Mouse (Mus musculus): ENCODE data around the gene Zscan10. TPM values are rescaled to one million over a fixed set of nuclear protein-coding genes. Genes with fewer than 3 reads are reported as not detected.

The Zscan10 gene
- polyA plus RNA-seq, 1 experiment from 2014 or later: not detected

GRCm38 (mm10) chr17:23599605-23600063 is 1.0 kb upstream of the Zscan10 start:
- H3K27me3 ChIP-seq (replicated peaks; ENCODE audit: control insufficient read depth, insufficient read depth, low read length): 0 out of 2 replicates have a peak, but pooled peaks cover 2% of the 10 kb centered on the region
- no peaks in the 10 kb centered on the region for H3K36me3 ChIP-seq (ENCODE audit: control insufficient read depth, insufficient read depth, low read length)
- H3K9me3 ChIP-seq (replicated peaks; ENCODE audit: control insufficient read depth, low read length): no peaks in the 10 kb centered on the region
- WGBS: 46% methylated on average over 7 of the region's 7 CpGs
- peak overlapping the region; percentile 36 for H3K4me3 ChIP-seq (ENCODE audit: low read depth, low read length)
- H3K4me1 ChIP-seq (ENCODE audit: control insufficient read depth, insufficient read depth, low read length): peaks cover 6% of the 10 kb centered on the region; the same call in 1 of the 2 replicates
- peak overlapping the region; percentile 63 for H3K4me2 ChIP-seq (ENCODE audit: low read length)
- ATAC-seq (no peak; the same call in 1 of the 2 replicates), DNase-seq (ENCODE audit: low spot score) (no peak)
- H3K27ac ChIP-seq (ENCODE audit: low read depth, low read length): no peak overlapping the region
- H3K9ac ChIP-seq (ENCODE audit: low read length): peak overlapping the region; percentile 55

GRCm38 (mm10) chr17:23601836-23602585 is 1.4 kb downstream of the Zscan10 start:
- DNase-seq (ENCODE audit: low spot score): no peak
- no peaks in the 10 kb centered on the region for H3K36me3 ChIP-seq (ENCODE audit: control insufficient read depth, insufficient read depth, low read length)
- H3K4me2 ChIP-seq (ENCODE audit: low read length): no peak overlapping the region
- no peak overlapping the region for H3K9ac ChIP-seq (ENCODE audit: low read length)
- H3K4me1 ChIP-seq (ENCODE audit: control insufficient read depth, insufficient read depth, low read length): peaks cover 6% of the 10 kb centered on the region; the same call in 1 of the 2 replicates
- H3K27ac ChIP-seq (ENCODE audit: low read depth, low read length): no peak overlapping the region
- no peaks in the 10 kb centered on the region for H3K9me3 ChIP-seq (replicated peaks; ENCODE audit: control insufficient read depth, low read length)
- H3K4me3 ChIP-seq (ENCODE audit: low read depth, low read length): no peak overlapping the region
- ATAC-seq: no peak
- 51% methylated on average over 10 of the region's 10 CpGs for WGBS
- 0 out of 2 replicates have a peak, but pooled peaks cover 2% of the 10 kb centered on the region for H3K27me3 ChIP-seq (replicated peaks; ENCODE audit: control insufficient read depth, insufficient read depth, low read length)

DNA sequence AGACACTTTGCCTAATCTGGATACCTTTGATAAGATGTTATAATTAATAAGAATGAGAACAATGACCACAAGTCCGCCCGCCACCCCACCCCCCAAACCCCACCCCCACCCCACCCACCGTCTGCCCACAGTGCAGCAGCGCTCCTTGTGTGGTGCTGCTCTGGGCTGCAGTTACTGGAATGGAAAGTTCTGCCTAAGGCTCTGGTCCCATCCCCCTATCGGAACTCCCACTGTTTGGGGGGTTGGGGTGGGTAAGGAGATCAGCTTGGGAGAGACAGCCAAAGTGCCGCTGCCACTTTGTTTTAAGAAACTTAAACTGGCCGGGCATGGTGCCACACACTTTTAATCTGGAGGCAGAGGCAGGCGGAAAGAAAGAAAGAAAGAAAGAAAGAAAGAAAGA is 2.4 kb downstream of the Zscan10 start:
- ATAC-seq: no peak
- peak; percentile 22 for DNase-seq (ENCODE audit: low spot score)
- no peak overlapping the region for H3K4me3 ChIP-seq (ENCODE audit: low read depth, low read length)
- no peak overlapping the region for H3K4me2 ChIP-seq (ENCODE audit: low read length)
- H3K36me3 ChIP-seq (ENCODE audit: control insufficient read depth, insufficient read depth, low read length): no peaks in the 10 kb centered on the region
- no peak overlapping the region for H3K27ac ChIP-seq (ENCODE audit: low read depth, low read length)
- H3K27me3 ChIP-seq (replicated peaks; ENCODE audit: control insufficient read depth, insufficient read depth, low read length): 0 out of 2 replicates have a peak, but pooled peaks cover 2% of the 10 kb centered on the region
- no peaks in the 10 kb centered on the region for H3K9me3 ChIP-seq (replicated peaks; ENCODE audit: control insufficient read depth, low read length)
- WGBS: 10% methylated on average over 8 of the region's 8 CpGs
- peaks cover 6% of the 10 kb centered on the region; the same call in 1 of the 2 replicates for H3K4me1 ChIP-seq (ENCODE audit: control insufficient read depth, insufficient read depth, low read length)
- no peak overlapping the region for H3K9ac ChIP-seq (ENCODE audit: low read length)

GRCm38 (mm10) chr17:23603542-23603941 is 2.9 kb downstream of the Zscan10 start:
- whole genome bisulfite sequencing: 57% methylated on average over 2 of the region's 2 CpGs
- no peak overlapping the region for H3K4me3 ChIP-seq (ENCODE audit: low read depth, low read length)
- H3K9me3 ChIP-seq (replicated peaks; ENCODE audit: control insufficient read depth, low read length): no peaks in the 10 kb centered on the region
- H3K27me3 ChIP-seq (replicated peaks; ENCODE audit: control insufficient read depth, insufficient read depth, low read length): 0 out of 2 replicates have a peak, but pooled peaks cover 2% of the 10 kb centered on the region
- peaks cover 6% of the 10 kb centered on the region; the same call in 1 of the 2 replicates for H3K4me1 ChIP-seq (ENCODE audit: control insufficient read depth, insufficient read depth, low read length)
- peak; percentile 59 for DNase-seq (ENCODE audit: low spot score)
- H3K36me3 ChIP-seq (ENCODE audit: control insufficient read depth, insufficient read depth, low read length): no peaks in the 10 kb centered on the region
- H3K9ac ChIP-seq (ENCODE audit: low read length): no peak overlapping the region
- ATAC-seq: no peak
- H3K4me2 ChIP-seq (ENCODE audit: low read length): no peak overlapping the region
- H3K27ac ChIP-seq (ENCODE audit: low read depth, low read length): no peak overlapping the region

- peaks cover 2% of the 10 kb centered on the region; the same call in 1 of the 2 replicates for H3K4me1 ChIP-seq (ENCODE audit: control insufficient read depth, insufficient read depth, low read length)
- H3K36me3 ChIP-seq (ENCODE audit: control insufficient read depth, insufficient read depth, low read length): no peaks in the 10 kb centered on the region
- H3K4me3 ChIP-seq (ENCODE audit: low read depth, low read length): no peak overlapping the region
- ATAC-seq (no peak), DNase-seq (ENCODE audit: low spot score) (no peak)
- WGBS: 77% methylated on average over 7 of the region's 7 CpGs
- H3K9me3 ChIP-seq (replicated peaks; ENCODE audit: control insufficient read depth, low read length): no peaks in the 10 kb centered on the region
- no peak overlapping the region for H3K4me2 ChIP-seq (ENCODE audit: low read length)
- 0 out of 2 replicates have a peak, but pooled peaks cover 2% of the 10 kb centered on the region for H3K27me3 ChIP-seq (replicated peaks; ENCODE audit: control insufficient read depth, insufficient read depth, low read length)
- no peak overlapping the region for H3K27ac ChIP-seq (ENCODE audit: low read depth, low read length)
- no peak overlapping the region for H3K9ac ChIP-seq (ENCODE audit: low read length)
These were observed 3.7 kb downstream of the Zscan10 start for GRCm38 (mm10) chr17:23604394-23604793.

DNA sequence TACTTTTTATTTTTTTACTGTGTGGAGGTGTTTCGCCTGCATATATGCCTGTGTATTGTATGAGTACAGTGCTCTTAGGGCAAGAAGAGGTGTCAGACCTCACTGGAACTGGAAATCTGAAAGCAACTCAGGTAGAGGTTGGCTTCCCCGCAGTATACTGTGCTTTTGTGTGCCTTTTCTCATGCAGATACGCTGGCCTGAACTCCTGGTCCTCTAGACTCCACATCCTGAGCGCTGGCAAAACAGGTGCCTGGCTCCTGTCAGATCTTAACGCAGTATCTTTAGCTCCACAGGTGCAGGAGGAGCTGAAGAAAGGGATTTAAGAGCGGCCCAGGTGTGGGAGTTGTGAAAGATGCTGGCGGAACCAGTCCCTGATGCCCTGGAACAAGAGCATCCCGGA is 4.6 kb downstream of the Zscan10 start:
- Histone ChIP-seq H3K4me1 (ENCODE audit: control insufficient read depth, insufficient read depth, low read length) (no peaks in the 10 kb centered on the region), H3K4me2 (ENCODE audit: low read length) (no peak overlapping the region), H3K9ac (ENCODE audit: low read length) (no peak overlapping the region), H3K9me3 (replicated peaks; ENCODE audit: control insufficient read depth, low read length) (no peaks in the 10 kb centered on the region), H3K27me3 (replicated peaks; ENCODE audit: control insufficient read depth, insufficient read depth, low read length) (0 out of 2 replicates have a peak, but pooled peaks cover 2% of the 10 kb centered on the region), H3K36me3 (ENCODE audit: control insufficient read depth, insufficient read depth, low read length) (no peaks in the 10 kb centered on the region), H3K4me3 (ENCODE audit: low read depth, low read length) (no peak overlapping the region), H3K27ac (ENCODE audit: low read depth, low read length) (no peak overlapping the region)
- 87% methylated on average over 8 of the region's 8 CpGs for WGBS
- ATAC-seq: no peak
- no peak for DNase-seq (ENCODE audit: low spot score)

GRCm38 (mm10) chr17:23609612-23610011 is 9.0 kb downstream of the Zscan10 start:
- ATAC-seq (no peak), DNase-seq (ENCODE audit: low spot score) (no peak)
- H3K9ac ChIP-seq (ENCODE audit: low read length): no peak overlapping the region
- no peaks in the 10 kb centered on the region for H3K27me3 ChIP-seq (replicated peaks; ENCODE audit: control insufficient read depth, insufficient read depth, low read length)
- no peaks in the 10 kb centered on the region for H3K4me1 ChIP-seq (ENCODE audit: control insufficient read depth, insufficient read depth, low read length)
- no peaks in the 10 kb centered on the region for H3K36me3 ChIP-seq (ENCODE audit: control insufficient read depth, insufficient read depth, low read length)
- no peak overlapping the region for H3K4me3 ChIP-seq (ENCODE audit: low read depth, low read length)
- no peaks in the 10 kb centered on the region for H3K9me3 ChIP-seq (replicated peaks; ENCODE audit: control insufficient read depth, low read length)
- no peak overlapping the region for H3K27ac ChIP-seq (ENCODE audit: low read depth, low read length)
- 89% methylated on average over 24 of the region's 24 CpGs for WGBS
- no peak overlapping the region for H3K4me2 ChIP-seq (ENCODE audit: low read length)

GRCm38 (mm10) chr17:23610361-23610800 is 9.7 kb downstream of the Zscan10 start:
- Histone ChIP-seq H3K27me3 (replicated peaks; ENCODE audit: control insufficient read depth, insufficient read depth, low read length) (no peaks in the 10 kb centered on the region), H3K9ac (ENCODE audit: low read length) (no peak overlapping the region), H3K4me3 (ENCODE audit: low read depth, low read length) (no peak overlapping the region), H3K9me3 (replicated peaks; ENCODE audit: control insufficient read depth, low read length) (no peaks in the 10 kb centered on the region), H3K4me2 (ENCODE audit: low read length) (no peak overlapping the region), H3K36me3 (ENCODE audit: control insufficient read depth, insufficient read depth, low read length) (no peaks in the 10 kb centered on the region), H3K4me1 (ENCODE audit: control insufficient read depth, insufficient read depth, low read length) (no peaks in the 10 kb centered on the region), H3K27ac (ENCODE audit: low read depth, low read length) (no peak overlapping the region)
- ATAC-seq (0 out of 2 replicates have a peak, but pooled peaks have one; percentile 34), DNase-seq (ENCODE audit: low spot score) (peak; percentile 35)
- 86% methylated on average over 28 of the region's 28 CpGs for WGBS

DNA sequence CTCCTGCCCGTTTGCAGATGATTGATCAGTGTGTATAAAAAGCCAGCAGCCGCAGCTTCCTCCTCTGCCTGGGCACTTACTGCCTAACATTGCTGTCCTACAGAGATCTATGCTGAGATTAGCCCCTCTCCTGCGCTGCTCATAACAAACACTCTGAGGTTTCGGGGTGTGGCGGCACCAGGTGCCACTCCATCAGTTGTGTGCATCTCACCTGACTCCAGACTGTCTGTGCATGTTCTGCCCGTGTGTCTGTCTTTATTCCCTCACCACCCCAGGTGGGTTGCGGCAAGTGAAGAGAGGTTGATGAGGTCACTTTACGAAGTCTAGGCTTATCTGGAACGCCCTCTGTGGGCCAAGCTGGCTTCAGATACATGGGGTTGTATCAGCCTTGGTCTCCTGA is 16.4 kb downstream of the Zscan10 start:
- Histone ChIP-seq H3K9ac (ENCODE audit: low read length) (no peak overlapping the region), H3K36me3 (ENCODE audit: control insufficient read depth, insufficient read depth, low read length) (no peaks in the 10 kb centered on the region), H3K9me3 (replicated peaks; ENCODE audit: control insufficient read depth, low read length) (no peaks in the 10 kb centered on the region), H3K27ac (ENCODE audit: low read depth, low read length) (no peak overlapping the region), H3K27me3 (replicated peaks; ENCODE audit: control insufficient read depth, insufficient read depth, low read length) (no peaks in the 10 kb centered on the region), H3K4me1 (ENCODE audit: control insufficient read depth, insufficient read depth, low read length) (no peaks in the 10 kb centered on the region), H3K4me3 (ENCODE audit: low read depth, low read length) (no peak overlapping the region), H3K4me2 (ENCODE audit: low read length) (no peak overlapping the region)
- WGBS: 76% methylated on average over 9 of the region's 9 CpGs
- ATAC-seq (no peak), DNase-seq (ENCODE audit: low spot score) (no peak)

Measured in forebrain, embryonic 14.5 days (tissue).